Mouse (Mus musculus): ENCODE measurements around the gene Pax3. TPM values are rescaled to one million over a fixed set of nuclear protein-coding genes. Genes with fewer than 3 reads are reported as not detected.
A peak's percentile ranks its signal among the peaks of the same experiment; 100 is the strongest.

The Pax3 gene
- polyA plus RNA-seq (2012; ENCODE audit: insufficient read depth, insufficient read length, low replicate concordance, missing spikeins), result not detected in 2 replicates

DNA sequence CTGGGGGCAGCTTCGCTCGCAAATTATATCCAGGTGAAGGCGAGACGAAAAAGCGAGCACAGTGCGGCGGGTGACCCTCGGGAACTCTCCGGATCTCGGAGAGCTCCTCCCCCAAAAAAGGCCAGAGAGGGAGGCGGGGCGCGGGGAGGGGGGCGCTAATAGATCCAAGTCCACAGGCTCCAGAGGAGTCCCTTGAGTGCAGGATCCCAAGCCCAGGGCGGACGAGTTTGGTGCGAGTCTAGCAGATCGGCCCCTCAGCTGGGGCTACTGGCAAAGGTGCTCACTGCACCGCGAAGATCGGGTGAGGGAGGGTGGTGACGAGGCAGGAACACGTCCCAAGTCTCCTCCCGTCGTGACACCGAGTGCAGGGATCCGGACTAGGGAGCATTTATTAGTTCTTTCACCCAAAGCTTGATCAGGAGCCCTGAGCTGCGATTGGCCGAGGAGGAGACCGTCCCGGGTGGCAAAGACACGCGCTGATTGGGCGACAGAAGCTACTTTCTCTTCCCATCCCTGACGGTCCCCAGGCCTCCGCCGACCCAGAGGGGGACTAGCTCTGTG is at the start of gene Pax3:
Pax3 (minus strand) TSS at position 384 of the 561 bp plus-strand sequence.
- 1% methylated on average over 37 of the region's 37 CpGs for WGBS
- TF ChIP-seq CTCF (IDR thresholded peaks at IDR 0.05; ENCODE audit: insufficient read depth, low read depth, low read length) (no peak), POLR2A (IDR thresholded peaks at IDR 0.05; ENCODE audit: insufficient read depth, low read depth, low read length) (no peak)
- Histone ChIP-seq H3K4me3 (ENCODE audit: insufficient read depth, low read depth, low read length) (no peak within 1 kb of the TSS), H3K27ac (ENCODE audit: insufficient read depth, low read depth, low read length) (no peak within 1 kb of the TSS), H3K4me1 (ENCODE audit: control insufficient read depth, insufficient read depth, low read length) (no peaks in the 10 kb centered on the region)

- H3K4me1 ChIP-seq (ENCODE audit: control insufficient read depth, insufficient read depth, low read length), result no peaks in the 10 kb centered on the region
- no peak for TF ChIP-seq CTCF (IDR thresholded peaks at IDR 0.05; ENCODE audit: insufficient read depth, low read depth, low read length)
- no peak for TF ChIP-seq POLR2A (IDR thresholded peaks at IDR 0.05; ENCODE audit: insufficient read depth, low read depth, low read length)
- no peak overlapping the region for H3K27ac ChIP-seq (ENCODE audit: insufficient read depth, low read depth, low read length)
- WGBS, result 87% methylated on average over 5 of the region's 5 CpGs
- H3K4me3 ChIP-seq (ENCODE audit: insufficient read depth, low read depth, low read length), result no peak overlapping the region
Observed at GRCm38 (mm10) chr1:78234306-78234705, 37.4 kb upstream of the Pax3 start.

DNA sequence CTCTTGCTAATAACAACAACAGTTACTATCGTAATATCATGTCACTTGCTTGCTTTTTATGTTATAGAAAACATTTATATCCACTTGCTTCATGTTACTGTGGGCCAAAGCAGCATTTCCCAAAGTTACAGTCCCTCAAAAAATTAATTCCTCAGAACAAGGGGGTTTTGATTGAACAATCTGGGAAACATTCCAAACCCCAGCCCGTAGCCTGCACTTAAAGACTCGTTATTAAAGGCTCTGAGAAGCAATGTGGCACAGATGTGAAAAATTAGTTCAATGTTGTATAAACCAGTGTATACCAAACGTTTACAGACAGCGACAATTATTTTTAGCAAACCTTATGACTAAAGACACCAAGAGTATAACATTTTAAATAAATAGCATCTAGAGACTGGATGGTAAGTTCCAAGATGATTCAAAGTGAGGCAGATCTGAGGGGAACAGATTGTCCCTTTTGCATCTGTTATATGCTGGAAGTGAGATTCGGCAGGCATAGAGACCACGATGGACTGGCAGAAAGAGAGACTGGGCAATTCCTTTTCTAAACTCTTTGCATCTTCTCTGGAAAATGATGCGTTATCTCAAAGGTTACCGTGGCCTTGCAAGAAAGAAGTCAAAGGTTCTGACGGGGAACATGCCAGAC is 35.1 kb upstream of the Pax3 start:
- 37% methylated on average over 10 of the region's 10 CpGs for WGBS
- H3K4me3 ChIP-seq (ENCODE audit: insufficient read depth, low read depth, low read length), result no peak overlapping the region
- no peak for TF ChIP-seq CTCF (IDR thresholded peaks at IDR 0.05; ENCODE audit: insufficient read depth, low read depth, low read length)
- no peak for TF ChIP-seq POLR2A (IDR thresholded peaks at IDR 0.05; ENCODE audit: insufficient read depth, low read depth, low read length)
- no peak overlapping the region for H3K27ac ChIP-seq (ENCODE audit: insufficient read depth, low read depth, low read length)
- no peaks in the 10 kb centered on the region for H3K4me1 ChIP-seq (ENCODE audit: control insufficient read depth, insufficient read depth, low read length)

- Histone ChIP-seq H3K4me3 (ENCODE audit: insufficient read depth, low read depth, low read length) (no peak overlapping the region), H3K27ac (ENCODE audit: insufficient read depth, low read depth, low read length) (no peak overlapping the region), H3K4me1 (ENCODE audit: control insufficient read depth, insufficient read depth, low read length) (no peaks in the 10 kb centered on the region)
- TF ChIP-seq CTCF (IDR thresholded peaks at IDR 0.05; ENCODE audit: insufficient read depth, low read depth, low read length) (no peak), POLR2A (IDR thresholded peaks at IDR 0.05; ENCODE audit: insufficient read depth, low read depth, low read length) (no peak)
Observed at GRCm38 (mm10) chr1:78229801-78230200, 32.9 kb upstream of the Pax3 start.

DNA sequence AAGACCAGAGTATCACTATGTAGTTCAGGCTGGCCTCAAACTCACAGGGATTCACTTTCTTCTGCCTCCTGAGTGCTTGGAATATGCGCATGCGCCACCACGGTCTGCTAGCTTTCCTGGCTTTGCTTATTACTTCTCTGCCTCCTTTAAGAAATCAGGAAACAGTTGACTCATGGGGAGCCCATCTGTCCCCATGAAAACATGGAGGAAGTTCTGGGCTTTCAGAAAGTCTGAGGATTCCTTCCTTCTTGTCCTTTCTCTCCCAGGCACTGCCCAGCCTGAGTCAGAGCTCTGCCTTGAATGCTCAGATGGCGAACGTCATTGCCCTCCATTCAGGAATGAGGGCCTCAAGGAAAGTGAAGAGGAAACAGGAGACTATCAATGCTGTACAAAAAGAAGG is 31.8 kb upstream of the Pax3 start:
- no peak overlapping the region for H3K4me3 ChIP-seq (ENCODE audit: insufficient read depth, low read depth, low read length)
- H3K27ac ChIP-seq (ENCODE audit: insufficient read depth, low read depth, low read length), result no peak overlapping the region
- H3K4me1 ChIP-seq (ENCODE audit: control insufficient read depth, insufficient read depth, low read length), result no peaks in the 10 kb centered on the region
- 78% methylated on average over 5 of the region's 5 CpGs for WGBS
- TF ChIP-seq CTCF (IDR thresholded peaks at IDR 0.05; ENCODE audit: insufficient read depth, low read depth, low read length) (no peak), POLR2A (IDR thresholded peaks at IDR 0.05; ENCODE audit: insufficient read depth, low read depth, low read length) (no peak)

DNA sequence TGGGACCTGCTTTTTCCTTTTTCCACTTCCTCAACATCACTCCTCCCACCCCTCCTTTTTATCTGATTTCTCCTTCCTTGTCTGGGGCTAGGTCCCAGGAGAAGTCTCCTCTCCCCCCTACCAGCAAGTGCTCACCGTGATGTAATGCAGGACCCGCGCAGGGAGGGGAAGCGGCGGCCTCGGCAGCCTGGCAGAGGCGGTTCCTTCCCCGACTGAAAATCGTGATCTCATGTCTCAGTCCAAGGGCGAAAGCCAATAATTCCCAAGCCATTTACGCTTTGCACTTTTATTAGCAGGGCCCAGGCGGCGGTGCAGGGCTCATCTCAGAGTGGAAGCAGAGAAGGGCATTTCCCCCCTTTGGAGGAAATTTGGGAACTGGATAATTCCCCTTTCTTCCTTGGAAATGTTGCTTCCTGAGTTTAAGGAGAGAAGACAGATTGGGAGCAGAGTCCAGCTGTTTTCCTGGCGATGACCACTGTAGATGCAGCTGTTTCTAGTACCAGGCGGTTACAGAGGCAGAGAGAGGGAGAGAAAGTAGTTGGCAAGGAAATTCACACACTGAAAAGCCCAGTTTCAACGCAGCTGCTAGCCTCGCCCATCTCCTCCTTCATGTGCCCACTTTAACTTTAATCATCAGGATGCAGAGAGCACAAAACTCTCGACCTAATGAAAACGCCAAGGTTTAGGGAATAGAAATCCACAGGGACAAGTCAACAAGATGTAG is 21.3 kb upstream of the Pax3 start:
- WGBS, result 7% methylated on average over 19 of the region's 19 CpGs
- H3K27ac ChIP-seq (ENCODE audit: insufficient read depth, low read depth, low read length), result no peak overlapping the region
- no peak for TF ChIP-seq POLR2A (IDR thresholded peaks at IDR 0.05; ENCODE audit: insufficient read depth, low read depth, low read length)
- TF ChIP-seq CTCF (IDR thresholded peaks at IDR 0.05; ENCODE audit: insufficient read depth, low read depth, low read length), result no peak
- no peak overlapping the region for H3K4me3 ChIP-seq (ENCODE audit: insufficient read depth, low read depth, low read length)
- H3K4me1 ChIP-seq (ENCODE audit: control insufficient read depth, insufficient read depth, low read length), result peaks cover 11% of the 10 kb centered on the region

- under 1% methylated on average over 79 of the region's 79 CpGs for WGBS
- no peak overlapping the region for H3K27ac ChIP-seq (ENCODE audit: insufficient read depth, low read depth, low read length)
- no peak for TF ChIP-seq POLR2A (IDR thresholded peaks at IDR 0.05; ENCODE audit: insufficient read depth, low read depth, low read length)
- TF ChIP-seq CTCF (IDR thresholded peaks at IDR 0.05; ENCODE audit: insufficient read depth, low read depth, low read length), result no peak
Observed at GRCm38 (mm10) chr1:78217151-78218034, 20.5 kb upstream of the Pax3 start.

GRCm38 (mm10) chr1:78216509-78217141 is 19.7 kb upstream of the Pax3 start:
- Histone ChIP-seq H3K4me1 (ENCODE audit: control insufficient read depth, insufficient read depth, low read length) (peaks cover 11% of the 10 kb centered on the region), H3K27ac (ENCODE audit: insufficient read depth, low read depth, low read length) (no peak overlapping the region), H3K4me3 (ENCODE audit: insufficient read depth, low read depth, low read length) (peak overlapping the region; percentile 39)
- TF ChIP-seq CTCF (IDR thresholded peaks at IDR 0.05; ENCODE audit: insufficient read depth, low read depth, low read length) (no peak), POLR2A (IDR thresholded peaks at IDR 0.05; ENCODE audit: insufficient read depth, low read depth, low read length) (no peak)
- WGBS, result 2% methylated on average over 78 of the region's 79 CpGs

More at GRCm38 (mm10) chr1:78217151-78218034, 20.5 kb upstream of the Pax3 start:
- H3K4me1 ChIP-seq (ENCODE audit: control insufficient read depth, insufficient read depth, low read length), result peaks cover 11% of the 10 kb centered on the region
- peak overlapping the region; percentile 39 for H3K4me3 ChIP-seq (ENCODE audit: insufficient read depth, low read depth, low read length)

All from olfactory bulb, adult 2 months (tissue).